Mouse (Mus musculus) liver, postnatal 0 days (tissue): ENCODE results near the gene Slc5a10.

Experiments
- CTCF ChIP-seq: sonication (generic); IDR thresholded peaks from 2 replicates; pipeline ENCODE4 v1.5.1; 2016; ENCODE audit warnings: antibody characterized with exemption, low read depth
- EP300 ChIP-seq: IDR thresholded peaks from 2 replicates; pipeline ENCODE4 v1.6.1; 2016; ENCODE audit warnings: antibody characterized with exemption, low read depth, mild to moderate bottlenecking

- no peak for TF ChIP-seq CTCF
- TF ChIP-seq EP300, result no peak
Observed at GRCm38 (mm10) chr11:61675332-61675731, 45.3 kb downstream of the Slc5a10 start.
